Mouse (Mus musculus): ENCODE results near the gene Rab7. TPM values are rescaled to one million over a fixed set of nuclear protein-coding genes. Genes with fewer than 3 reads are reported as not detected.

The Rab7 gene
- total RNA-seq, 2 experiments from 2014 or later: 319 to 329 TPM

GRCm38 (mm10) chr6:88056866-88057265, 11.8 kb upstream of the Rab7 start:
- intact Hi-C loops (cut with DNase I): no loop called here

GRCm38 (mm10) chr6:88055663-88056062, 10.6 kb upstream of the Rab7 start:
- DNase-seq (ENCODE audit: low spot score in 2 of 2): no peak
- intact Hi-C loops (cut with DNase I): no loop called here

More at GRCm38 (mm10) chr6:88056866-88057265, 11.8 kb upstream of the Rab7 start:
- no peak for DNase-seq (ENCODE audit: low spot score in 2 of 2)

- DNase-seq (ENCODE audit: low spot score in 2 of 2): no peak
- intact Hi-C loops (cut with DNase I): no loop called here
Observed at GRCm38 (mm10) chr6:88054081-88054835, 9.2 kb upstream of the Rab7 start.

GRCm38 (mm10) chr6:88053228-88054080, 8.4 kb upstream of the Rab7 start:
- no peak for DNase-seq (ENCODE audit: low spot score in 2 of 2)
- intact Hi-C loops (cut with DNase I): no loop called here

GRCm38 (mm10) chr6:88051206-88051605, 6.1 kb upstream of the Rab7 start:
- DNase-seq (ENCODE audit: low spot score in 2 of 2): no peak
- intact Hi-C loops (cut with DNase I): no loop called here

GRCm38 (mm10) chr6:88049008-88049407, 3.9 kb upstream of the Rab7 start:
- intact Hi-C loops (cut with DNase I): loop anchor here (5.0 kb wide), 1 partner anchor 33 kb away; the partner anchor contains the start of gene Rpn1
- no peak for DNase-seq (ENCODE audit: low spot score in 2 of 2)

- intact Hi-C loops (cut with DNase I): loop anchor here (5.0 kb wide), 1 partner anchor 34 kb away; the partner anchor contains the start of gene Rpn1
- DNase-seq (ENCODE audit: low spot score in 2 of 2): no peak
Observed at GRCm38 (mm10) chr6:88047853-88048252, 2.8 kb upstream of the Rab7 start.

- no peak for DNase-seq (ENCODE audit: low spot score in 2 of 2)
- intact Hi-C loops (cut with DNase I): loop anchor here (5.0 kb wide), 1 partner anchor 37 kb away; the partner anchor contains the start of gene Rpn1
Observed at GRCm38 (mm10) chr6:88045406-88045766, 316 bp upstream of the Rab7 start.

- intact Hi-C loops (cut with DNase I): no loop called here
Observed at GRCm38 (mm10) chr6:88044234-88044576, 865 bp downstream of the Rab7 start.

GRCm38 (mm10) chr6:88042336-88042735, 2.7 kb downstream of the Rab7 start:
- intact Hi-C loops (cut with DNase I): no loop called here
- DNase-seq (ENCODE audit: low spot score in 2 of 2): no peak

More at GRCm38 (mm10) chr6:88044234-88044576, 865 bp downstream of the Rab7 start:
- DNase-seq (ENCODE audit: low spot score in 2 of 2): no peak

GRCm38 (mm10) chr6:88041221-88041620, 3.8 kb downstream of the Rab7 start:
- intact Hi-C loops (cut with DNase I): no loop called here
- peak in 1 of 2 experiments; percentile 22 for DNase-seq (ENCODE audit: low spot score in 2 of 2)

- DNase-seq (ENCODE audit: low spot score in 2 of 2): peak in 1 of 2 experiments; percentile 15
- intact Hi-C loops (cut with DNase I): no loop called here
Observed at GRCm38 (mm10) chr6:88039426-88039825, 5.6 kb downstream of the Rab7 start.

GRCm38 (mm10) chr6:88037471-88038045, 7.5 kb downstream of the Rab7 start:
- intact Hi-C loops (cut with DNase I): no loop called here
- DNase-seq (ENCODE audit: low spot score in 2 of 2): peak in 1 of 2 experiments; percentile 16

GRCm38 (mm10) chr6:88033504-88033903, 11.6 kb downstream of the Rab7 start:
- no peak for DNase-seq (ENCODE audit: low spot score in 2 of 2)
- intact Hi-C loops (cut with DNase I): no loop called here

- no peak for DNase-seq (ENCODE audit: low spot score in 2 of 2)
Observed at GRCm38 (mm10) chr6:88030432-88030831, 14.6 kb downstream of the Rab7 start.

GRCm38 (mm10) chr6:88027390-88027789, 17.7 kb downstream of the Rab7 start:
- peak; percentile 33 to 45 for DNase-seq (ENCODE audit: low spot score in 2 of 2)
- intact Hi-C loops (cut with DNase I): no loop called here

More at GRCm38 (mm10) chr6:88030432-88030831, 14.6 kb downstream of the Rab7 start:
- intact Hi-C loops (cut with DNase I): no loop called here

GRCm38 (mm10) chr6:88023316-88023890, 21.7 kb downstream of the Rab7 start:
- DNase-seq (ENCODE audit: low spot score in 2 of 2): no peak
- intact Hi-C loops (cut with DNase I): no loop called here

GRCm38 (mm10) chr6:88019154-88019553, 25.9 kb downstream of the Rab7 start:
- DNase-seq (ENCODE audit: low spot score in 2 of 2): no peak
- intact Hi-C loops (cut with DNase I): no loop called here

GRCm38 (mm10) chr6:88017821-88018220, 27.2 kb downstream of the Rab7 start:
- intact Hi-C loops (cut with DNase I): no loop called here
- DNase-seq (ENCODE audit: low spot score in 2 of 2): no peak

- DNase-seq (ENCODE audit: low spot score in 2 of 2): no peak
- intact Hi-C loops (cut with DNase I): no loop called here
Observed at GRCm38 (mm10) chr6:88015797-88016196, 29.3 kb downstream of the Rab7 start.
